Mouse (Mus musculus) liver, embryonic 14.5 days (tissue): ENCODE data around the gene Slc11a2. TPM values are rescaled to one million over a fixed set of nuclear protein-coding genes. Genes with fewer than 3 reads are reported as not detected.

Experiments used
- ATAC-seq: fragments of 200-750 bp; cut with Nextera tagmentation; 2 replicates; pipeline ENCODE4 v1.8.0; 2017; ENCODE audit warnings: moderate number of reproducible peaks, mild to moderate bottlenecking, moderate library complexity; ENCODE audit not compliant: insufficient read depth
- DNase-seq, 3 experiments: peaks; one replicate each; pipeline ENCODE4 v3.0.0-alpha.2; 2012 to 2013; ENCODE audit warnings: low read depth in 3 of 3, low spot score in 3 of 3
- H3K27ac ChIP-seq: fragments of 300-500 bp; sonication (generic); 2 replicates; pipeline ENCODE4 v1.5.1; 2014; ENCODE audit warnings: moderate library complexity, mild to moderate bottlenecking, control low read depth, inconsistent platforms
- H3K27me3 ChIP-seq: fragments of 300-500 bp; sonication (generic); 2 replicates; pipeline ENCODE4 v1.6.1; 2014; ENCODE audit warnings: mild to moderate bottlenecking, low read length, moderate library complexity; ENCODE audit not compliant: control insufficient read depth, insufficient read depth
- H3K36me3 ChIP-seq: fragments of 300-500 bp; sonication (generic); replicated peaks from 2 replicates; pipeline ENCODE4 v1.6.1; 2014; ENCODE audit warnings: low read depth; ENCODE audit not compliant: control insufficient read depth, insufficient read depth
- H3K4me1 ChIP-seq, 2 experiments: fragments of 200-500 bp in 1 of 2; fragments of 300-500 bp in 1 of 2; sonication (generic) in 1 of 2; replicated peaks; 2 replicates each; pipeline ENCODE4 v1.6.1; 2012 to 2014; ENCODE audit warnings: antibody characterized with exemption in 1 of 2, inconsistent platforms in 1 of 2, low read length in 1 of 2; ENCODE audit not compliant: control insufficient read depth in 2 of 2, insufficient read depth in 2 of 2
- H3K4me2 ChIP-seq: fragments of 300-500 bp; sonication (generic); 2 replicates; pipeline ENCODE4 v1.6.1; 2014; ENCODE audit warnings: low read depth, mild to moderate bottlenecking, control low read depth, moderate library complexity
- H3K4me3 ChIP-seq, 2 experiments: fragments of 200-500 bp in 1 of 2; fragments of 300-500 bp in 1 of 2; sonication (generic) in 1 of 2; 2 replicates each; pipeline ENCODE4 v1.5.1; 2012 to 2014; ENCODE audit warnings: low read depth in 2 of 2, low read length in 2 of 2, mild to moderate bottlenecking in 2 of 2, control low read depth in 1 of 2, inconsistent platforms in 1 of 2, moderate library complexity in 1 of 2; ENCODE audit not compliant: insufficient read depth in 1 of 2
- H3K9ac ChIP-seq: fragments of 300-500 bp; sonication (generic); replicated peaks from 2 replicates; pipeline ENCODE4 v1.6.1; 2014; ENCODE audit warnings: mild to moderate bottlenecking, control low read depth, moderate library complexity
- H3K9me3 ChIP-seq: fragments of 300-500 bp; sonication (generic); 2 replicates; pipeline ENCODE4 v1.6.1; 2016; ENCODE audit warnings: low read length, mixed read lengths; ENCODE audit not compliant: control insufficient read depth
- CTCF ChIP-seq: IDR thresholded peaks from 2 replicates; pipeline ENCODE4 v1.5.1; 2016; ENCODE audit warnings: antibody characterized with exemption, low read depth, control low read depth
- EP300 ChIP-seq: IDR thresholded peaks from 2 replicates; pipeline ENCODE4 v1.6.1; 2016; ENCODE audit warnings: antibody characterized with exemption, low read depth
- WGBS: fragments of 180-500 bp; shearing (Covaris S2); extraction: QIAGEN DNeasy Blood & Tissue Kit; methylation state at CpG from one replicate; pipeline ENCODE4 v1.1.7; 2014; ENCODE audit not compliant: insufficient replicate concordance; 5-methylcytosine and 5-hydroxymethylcytosine counted together
- polyA plus RNA-seq, 2 experiments: library from polyadenylated mRNA; depleted of rRNA in 1 of 2; stranded (reverse) in 1 of 2; unstranded in 1 of 2; fragments of >200 nt; fragmentation: Nextera tagmentation in 1 of 2; extraction: Ambion mirVana in 1 of 2; gene quantifications; 2 replicates each; pipeline versions ENCODE4 v1.2.1 to v1.2.3; 2012 to 2014

Slc11a2 gene
- polyA plus RNA-seq, 2 experiments = 37.7 to 38.4 TPM

DNA sequence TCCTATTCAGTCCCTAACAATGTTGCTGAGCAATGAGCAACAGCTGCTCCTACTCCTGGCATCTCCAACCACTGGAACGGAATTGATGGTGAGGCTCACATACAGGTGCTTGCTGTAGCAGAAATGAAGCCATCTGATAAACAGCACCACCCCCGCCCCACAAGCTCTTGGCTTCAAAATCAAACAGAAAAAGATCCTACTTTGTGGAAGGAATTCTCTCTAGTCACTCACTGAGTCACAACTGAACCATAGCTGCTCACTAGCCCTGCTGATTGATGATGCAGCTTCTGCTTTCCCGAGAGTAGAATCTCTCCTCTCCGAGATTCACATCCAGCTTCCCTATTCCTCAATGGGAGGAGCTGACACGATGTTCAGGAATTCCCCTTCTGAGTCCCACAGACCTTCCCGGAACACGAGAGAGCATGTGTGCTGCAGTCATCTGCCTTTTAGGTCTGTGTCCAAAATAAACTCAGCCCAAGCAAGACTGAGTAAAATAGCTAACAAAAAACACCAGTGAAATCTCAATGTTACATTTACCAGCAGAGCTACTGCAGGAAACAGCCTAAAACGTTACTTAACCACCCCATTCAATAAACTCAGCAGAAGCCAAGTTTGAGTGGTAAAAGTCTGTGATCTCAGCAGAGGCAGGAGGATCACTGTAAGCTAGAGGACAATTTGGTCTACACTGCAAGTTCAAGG, 3.7 kb downstream of the Slc11a2 start:
- peaks cover 12% of the 10 kb centered on the region for H3K27me3 ChIP-seq
- peak overlapping the region; percentile 100 for H3K4me2 ChIP-seq
- H3K27ac ChIP-seq = peak overlapping the region; percentile 97
- WGBS = 10% methylated on average over 8 of the region's 8 CpGs
- peak overlapping the region; percentile 72 to 100 for H3K4me3 ChIP-seq
- no peak for ATAC-seq
- peak overlapping the region; percentile 99 for H3K9ac ChIP-seq
- TF ChIP-seq EP300 (no peak), CTCF (no peak)
- peaks cover 12% of the 10 kb centered on the region for H3K36me3 ChIP-seq
- DNase-seq = no peak
- no peaks in the 10 kb centered on the region for H3K9me3 ChIP-seq
- peaks cover 45 to 52% of the 10 kb centered on the region in 2 experiments for H3K4me1 ChIP-seq

DNA sequence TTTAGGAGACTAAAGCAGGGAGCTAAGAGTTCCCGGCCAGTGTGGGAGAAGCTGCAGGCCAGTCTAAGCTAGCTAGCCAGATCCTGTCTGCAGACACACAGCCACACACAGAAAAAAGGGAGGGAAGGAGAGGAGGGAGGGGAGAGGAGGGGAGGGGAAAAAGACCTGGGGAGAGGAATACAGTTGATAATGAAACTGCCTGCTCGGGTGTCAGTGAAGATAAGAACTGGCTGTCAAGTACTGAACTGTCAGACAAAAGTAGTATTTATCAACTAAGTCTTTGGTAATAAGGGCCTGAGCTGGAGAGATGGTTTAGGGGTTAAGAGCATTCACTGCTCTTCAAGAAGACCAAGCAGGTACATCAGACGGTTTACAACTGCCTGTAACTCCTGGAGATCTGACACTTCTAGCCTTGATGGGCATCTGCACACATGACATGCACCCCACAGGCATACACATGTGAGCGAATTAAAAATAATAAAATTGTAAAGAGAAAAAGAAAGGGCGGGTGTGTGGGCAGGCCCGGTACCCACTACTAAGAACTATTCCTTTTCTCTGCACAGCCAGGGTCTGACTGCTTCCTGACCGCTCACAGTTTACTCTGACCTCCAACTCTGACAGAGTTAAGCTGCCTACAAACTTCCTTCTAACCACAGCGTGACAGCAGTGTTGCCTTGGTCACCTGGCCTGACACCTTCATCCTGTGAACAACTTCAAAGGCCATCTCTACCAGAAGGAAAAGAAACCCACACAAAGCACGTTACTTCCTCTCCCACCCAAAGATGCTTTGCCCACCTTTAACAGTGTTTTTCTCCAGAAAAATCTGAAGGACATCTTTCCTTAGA, 4.7 kb downstream of the Slc11a2 start:
- Histone ChIP-seq H3K9me3 (no peaks in the 10 kb centered on the region), H3K4me3 (peak overlapping the region; percentile 57 to 100), H3K4me2 (peak overlapping the region; percentile 100), H3K27ac (peak overlapping the region; percentile 97), H3K9ac (peak overlapping the region; percentile 99), H3K27me3 (peaks cover 12% of the 10 kb centered on the region), H3K4me1 (peaks cover 45 to 57% of the 10 kb centered on the region in 2 experiments), H3K36me3 (peaks cover 12% of the 10 kb centered on the region)
- peak; percentile 79 to 85 (median 81) for DNase-seq
- peak; percentile 97 for TF ChIP-seq EP300
- TF ChIP-seq CTCF = no peak
- ATAC-seq = peak; percentile 78
- 11% methylated on average over 9 of the region's 9 CpGs for WGBS

DNA sequence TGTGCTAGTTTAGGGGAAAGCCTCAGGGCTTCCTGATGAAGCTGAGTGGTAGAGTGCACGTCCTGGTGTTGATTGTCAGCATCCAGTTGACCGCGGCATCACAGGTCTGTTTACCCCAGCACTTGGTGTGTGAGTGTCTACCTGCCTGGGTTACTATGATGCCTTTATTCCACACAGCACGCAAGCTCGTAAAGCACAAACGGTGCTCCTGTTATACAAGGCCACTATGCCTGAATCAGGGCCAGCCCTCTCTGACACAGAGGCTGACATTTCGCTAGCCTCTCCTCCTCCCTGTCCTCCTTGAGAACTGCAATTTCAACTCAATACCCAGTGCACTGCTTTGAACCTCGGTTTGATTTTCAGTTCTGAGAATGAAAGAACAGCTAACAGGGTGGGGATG, 5.6 kb downstream of the Slc11a2 start:
- Histone ChIP-seq H3K4me1 (peaks cover 45 to 61% of the 10 kb centered on the region in 2 experiments), H3K4me2 (peak overlapping the region; percentile 100), H3K27ac (peak overlapping the region; percentile 97), H3K4me3 (peak overlapping the region; percentile 57 to 100), H3K9me3 (no peaks in the 10 kb centered on the region), H3K27me3 (peaks cover 5% of the 10 kb centered on the region), H3K36me3 (peaks cover 12% of the 10 kb centered on the region), H3K9ac (peak overlapping the region; percentile 86)
- TF ChIP-seq EP300 (no peak), CTCF (no peak)
- ATAC-seq (0 out of 2 replicates have a peak, but pooled peaks have one; percentile 2), DNase-seq (no peak)
- WGBS = 36% methylated on average over 8 of the region's 8 CpGs

DNA sequence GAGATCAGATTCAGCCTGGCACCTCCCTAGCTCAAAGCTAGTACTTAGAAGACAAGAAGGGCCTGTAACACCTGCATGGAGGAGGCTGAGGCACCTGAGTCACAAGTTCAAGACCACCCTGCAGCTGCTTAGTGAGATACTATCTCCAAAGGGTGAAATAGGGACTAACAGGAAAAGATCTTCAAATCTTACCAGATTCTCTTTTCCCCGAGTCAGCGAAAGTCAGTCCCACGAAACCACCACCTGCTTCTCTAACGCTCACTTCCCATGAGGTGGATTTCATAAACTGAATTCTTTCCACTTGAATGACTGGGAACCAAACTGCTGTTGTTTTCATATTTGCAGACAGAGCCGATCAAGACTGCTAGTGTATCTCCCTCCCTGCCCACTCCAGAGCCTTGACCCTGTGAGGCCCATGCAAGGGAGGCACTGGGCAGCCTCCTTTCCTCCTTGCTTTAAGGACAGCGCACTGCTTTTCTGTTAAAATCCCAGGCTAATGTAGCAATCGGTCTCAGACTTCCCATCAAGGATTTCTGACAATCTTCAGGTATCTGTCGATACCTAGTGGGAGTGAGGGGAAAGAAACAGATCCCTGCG, 6.9 kb downstream of the Slc11a2 start:
- WGBS = 59% methylated on average over 9 of the region's 9 CpGs
- Histone ChIP-seq H3K27ac (peak overlapping the region; percentile 60), H3K36me3 (peaks cover 12% of the 10 kb centered on the region), H3K4me1 (peaks cover 42 to 68% of the 10 kb centered on the region in 2 experiments), H3K4me2 (peak overlapping the region; percentile 100), H3K27me3 (no peaks in the 10 kb centered on the region), H3K9ac (peak overlapping the region; percentile 86), H3K4me3 (peak overlapping the region; percentile 15 to 100; a peak in 3 of 4 replicates), H3K9me3 (no peaks in the 10 kb centered on the region)
- TF ChIP-seq EP300 (no peak), CTCF (no peak)
- DNase-seq (no peak), ATAC-seq (no peak)
